Mouse (Mus musculus) lung, adult 2 months (tissue): ENCODE measurements around the gene Myl3. TPM values are rescaled to one million over a fixed set of nuclear protein-coding genes. Genes with fewer than 3 reads are reported as not detected.

Experiments used
- DNase-seq: peaks from one replicate; pipeline ENCODE4 v3.0.0; 2022
- H3K4me1 ChIP-seq: fragments of 200-500 bp; 2 replicates; pipeline ENCODE4 v1.6.1; 2011; ENCODE audit warnings: low read length; ENCODE audit not compliant: control insufficient read depth, insufficient read depth
- H3K4me3 ChIP-seq: fragments of 200-500 bp; replicated peaks from 2 replicates; pipeline ENCODE3; 2011; ENCODE audit warnings: low read depth, mild to moderate bottlenecking, control low read depth, low read length; ENCODE audit errors: extremely low read depth
- CTCF ChIP-seq: fragments of 200-500 bp; IDR thresholded peaks from 2 replicates; pipeline ENCODE4 v1.5.1; 2011; ENCODE audit warnings: mild to moderate bottlenecking, low read length, control low read depth; ENCODE audit not compliant: insufficient read depth
- POLR2A ChIP-seq: fragments of 200-500 bp; IDR thresholded peaks from 2 replicates; pipeline ENCODE4 v1.6.1; 2011; ENCODE audit warnings: low read depth, mild to moderate bottlenecking, control low read depth, low read length, borderline replicate concordance; ENCODE audit errors: extremely low read depth
- WGBS: fragments of 180-500 bp; shearing (Covaris S2); methylation state at CpG from one replicate; pipeline ENCODE4 v1.1.7; 2018; 5-methylcytosine and 5-hydroxymethylcytosine counted together
- polyA plus RNA-seq: library from polyadenylated mRNA; depleted of rRNA; stranded (reverse); fragments of >200 nt; gene quantifications from 2 replicates; pipeline ENCODE4 v1.2.3, GENCODE M21; 2012

Myl3 gene
- polyA plus RNA-seq, 1 experiment, result 214 TPM

DNA sequence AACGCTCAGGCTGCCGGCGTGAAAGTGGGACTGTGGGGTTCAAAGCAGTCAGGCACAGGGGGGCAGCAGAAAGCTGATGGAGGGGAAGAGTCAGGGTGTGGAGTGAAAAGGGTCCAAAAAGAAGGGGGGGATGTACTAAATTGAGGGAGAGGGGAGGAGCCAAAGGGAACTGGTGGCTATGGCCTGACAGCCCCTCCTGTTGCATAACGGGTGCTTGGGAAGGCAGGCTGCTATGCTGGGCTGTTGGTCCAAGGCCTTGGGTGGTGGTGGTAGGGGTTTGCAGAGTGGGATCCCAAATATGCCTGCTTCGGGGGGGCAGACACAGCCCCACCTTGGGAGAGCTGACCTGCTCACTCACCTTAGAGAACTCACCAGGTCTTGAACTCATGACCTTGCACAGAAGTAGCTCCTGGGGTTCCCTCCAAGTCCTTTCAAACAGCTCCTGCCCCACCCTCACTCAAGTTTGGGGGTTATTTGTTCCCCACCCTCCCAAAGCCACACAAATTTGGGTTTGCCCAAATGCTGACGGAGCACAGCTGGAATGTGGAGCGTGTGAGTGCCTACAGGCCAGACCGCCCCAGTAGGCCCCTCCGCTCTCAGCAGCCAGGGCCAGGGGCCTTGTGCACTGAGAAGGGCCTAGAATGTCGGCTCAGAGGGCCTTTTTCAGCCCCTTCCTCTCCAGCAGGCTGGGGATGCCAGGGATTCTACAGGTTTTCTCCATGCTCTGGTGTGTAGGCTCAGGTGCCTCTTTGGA is 33.8 kb downstream of the Myl3 start:
- no peak for TF ChIP-seq POLR2A
- no peak for TF ChIP-seq CTCF
- 82% methylated on average over 10 of the region's 10 CpGs for WGBS
- no peaks in the 10 kb centered on the region for H3K4me1 ChIP-seq
- no peak overlapping the region for H3K4me3 ChIP-seq
- no peak for DNase-seq

DNA sequence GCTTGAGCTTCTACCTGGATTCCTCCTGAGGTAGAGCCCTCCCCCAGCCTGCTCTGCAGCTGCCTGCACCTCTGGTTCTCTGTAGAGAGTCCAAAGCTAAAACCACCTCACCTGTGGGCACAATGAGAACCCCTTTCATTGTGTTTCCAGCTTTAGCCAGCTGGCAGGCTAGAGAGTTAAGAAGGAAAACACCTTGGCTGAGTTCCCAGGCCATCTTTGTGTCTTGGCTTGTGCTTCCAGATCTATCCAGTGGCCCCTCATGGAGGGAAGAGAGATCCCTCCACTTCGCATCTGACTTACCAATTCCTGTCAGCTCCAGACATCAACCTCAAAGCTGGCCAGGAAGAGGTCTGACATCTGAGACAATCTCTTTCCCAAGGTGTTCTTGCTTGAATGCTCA is 36.4 kb downstream of the Myl3 start:
- no peak for TF ChIP-seq POLR2A
- DNase-seq, result no peak
- 80% methylated on average over 1 of the region's 1 CpGs for WGBS
- H3K4me3 ChIP-seq, result no peak overlapping the region
- H3K4me1 ChIP-seq, result no peaks in the 10 kb centered on the region

DNA sequence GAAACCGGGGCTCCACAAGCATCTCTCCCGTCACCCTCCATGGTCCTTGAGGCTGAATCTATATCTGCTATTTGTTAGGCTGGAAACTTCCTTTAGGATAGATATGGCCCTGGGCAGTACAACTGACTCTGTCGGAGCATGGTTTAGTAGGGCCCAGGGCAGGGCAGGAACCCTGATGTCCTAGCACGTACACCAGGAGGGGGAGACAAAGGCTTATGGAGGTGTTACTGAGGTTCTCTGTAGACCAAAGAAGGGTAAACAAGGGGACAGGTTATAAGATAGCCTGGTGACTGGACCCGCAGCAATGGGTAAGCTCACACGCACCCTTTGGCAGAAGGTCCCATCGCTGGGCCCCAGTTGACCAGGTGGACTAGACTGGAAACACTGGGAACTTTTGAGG is 36.9 kb downstream of the Myl3 start:
- WGBS, result 87% methylated on average over 7 of the region's 7 CpGs
- H3K4me1 ChIP-seq, result no peaks in the 10 kb centered on the region
- no peak for DNase-seq
- no peak overlapping the region for H3K4me3 ChIP-seq
- no peak for TF ChIP-seq CTCF
- TF ChIP-seq POLR2A, result no peak

DNA sequence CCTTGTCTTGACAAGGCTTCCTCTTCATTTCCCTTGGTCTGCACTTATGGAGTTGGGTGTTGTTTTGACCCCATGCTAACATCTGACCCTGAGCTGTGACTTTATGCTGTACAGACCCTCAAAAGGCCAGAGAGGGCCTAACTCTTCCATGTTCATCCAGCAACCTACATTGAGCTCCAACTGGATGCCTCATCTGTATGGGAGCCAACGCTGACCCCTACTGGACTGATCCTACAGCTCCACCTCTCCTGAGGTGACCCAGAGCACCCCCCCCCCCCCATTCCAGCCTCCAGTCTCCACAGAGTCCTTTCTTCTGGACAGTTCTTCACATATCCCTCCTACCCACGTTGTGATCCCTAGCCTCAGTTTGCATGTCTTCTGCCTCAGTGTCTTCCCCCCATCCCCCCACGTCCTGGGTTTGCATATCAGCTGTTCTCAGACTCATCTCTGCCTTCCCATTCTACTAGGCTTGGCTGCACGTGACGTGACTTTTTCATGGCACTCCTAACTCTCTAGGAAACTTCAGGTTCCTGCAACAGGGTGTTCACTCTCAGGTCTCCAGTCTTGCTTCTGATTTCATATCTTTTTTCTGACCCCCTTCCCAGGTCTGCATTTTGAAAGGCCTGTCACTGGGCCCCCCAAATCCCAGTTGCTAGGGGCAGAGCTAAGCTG is 37.7 kb downstream of the Myl3 start:
- TF ChIP-seq CTCF (no peak), POLR2A (no peak)
- Histone ChIP-seq H3K4me3 (no peak overlapping the region), H3K4me1 (no peaks in the 10 kb centered on the region)
- DNase-seq, result no peak
- 70% methylated on average over 5 of the region's 5 CpGs for WGBS

DNA sequence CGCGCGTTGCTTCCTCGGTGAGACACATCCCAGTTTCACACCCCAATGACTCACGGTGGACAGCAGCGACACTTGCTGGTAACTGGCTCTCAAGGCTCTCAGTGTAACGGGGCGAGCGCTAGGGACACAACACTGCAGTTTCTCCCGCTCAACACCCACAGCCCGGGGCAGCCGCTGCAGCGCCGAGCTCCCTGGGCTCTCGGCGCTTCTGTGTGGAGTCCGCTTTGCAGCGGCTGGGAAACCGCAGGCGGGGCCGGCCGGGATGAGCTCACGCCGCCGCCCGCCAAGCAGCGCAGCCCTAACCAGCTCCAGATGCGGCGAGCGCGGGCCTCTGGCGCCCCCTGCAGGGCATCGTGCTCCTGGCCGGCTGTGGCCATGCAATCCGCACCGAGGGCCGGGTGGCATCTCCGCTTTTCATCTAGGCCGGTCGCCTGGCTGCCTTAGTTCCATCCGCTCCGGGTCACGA is 39.6 kb downstream of the Myl3 start:
- TF ChIP-seq CTCF, result peak; percentile 67
- no peak for TF ChIP-seq POLR2A

DNA sequence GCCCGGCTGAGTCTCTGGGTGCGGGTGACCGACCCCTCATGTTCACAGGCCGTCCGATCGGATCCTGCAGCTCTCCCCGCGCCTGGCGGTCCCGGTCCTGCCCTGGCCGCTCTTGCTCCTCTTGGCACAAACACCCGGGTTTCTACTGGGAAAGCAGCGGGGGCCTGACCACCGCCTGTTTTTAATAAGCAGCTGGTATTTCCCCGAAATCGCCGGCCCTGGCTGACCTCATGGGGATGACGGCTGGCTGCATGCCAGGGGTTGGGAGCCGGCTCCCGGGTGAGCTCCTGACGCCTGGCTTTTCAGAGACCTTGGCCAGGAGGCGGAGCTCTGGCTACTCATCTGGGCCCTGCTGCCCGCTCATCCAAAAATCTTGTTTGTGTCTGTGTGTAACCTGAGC is 40.1 kb downstream of the Myl3 start:
- peak; percentile 82 for DNase-seq
- peak overlapping the region; percentile 59 for H3K4me3 ChIP-seq
- TF ChIP-seq CTCF (no peak), POLR2A (no peak)

More for the DNA sequence above, 39.6 kb downstream of the Myl3 start:
- Histone ChIP-seq H3K4me3 (peak overlapping the region; percentile 59), H3K4me1 (no peaks in the 10 kb centered on the region)
- WGBS, result under 1% methylated on average over 43 of the region's 43 CpGs
- DNase-seq, result peak; percentile 94

DNA sequence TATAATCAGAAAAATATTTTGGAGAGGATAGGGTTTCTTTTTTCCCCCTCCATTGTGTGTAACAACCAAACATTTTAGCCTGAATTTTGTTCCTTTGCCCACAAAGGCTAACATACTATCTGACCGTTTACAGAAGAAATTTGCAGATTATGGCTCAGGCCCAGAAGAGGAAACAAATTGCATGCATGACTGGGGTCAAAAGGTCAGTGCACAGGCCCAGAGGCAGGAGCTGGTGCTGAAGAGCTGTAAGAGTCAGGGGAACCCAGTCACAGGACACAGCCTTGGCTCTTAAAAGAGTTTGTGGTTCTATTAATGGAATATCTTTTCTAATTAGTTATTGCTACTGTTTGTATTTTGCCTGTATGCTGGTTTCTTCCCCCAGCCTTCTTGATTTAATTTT is 42.0 kb downstream of the Myl3 start:
- WGBS, result 45% methylated on average over 1 of the region's 1 CpGs
- DNase-seq, result no peak
- TF ChIP-seq POLR2A, result no peak
- no peak for TF ChIP-seq CTCF
- no peaks in the 10 kb centered on the region for H3K4me1 ChIP-seq
- no peak overlapping the region for H3K4me3 ChIP-seq

More for the DNA sequence above, 40.1 kb downstream of the Myl3 start:
- 2% methylated on average over 23 of the region's 23 CpGs for WGBS
- no peaks in the 10 kb centered on the region for H3K4me1 ChIP-seq

DNA sequence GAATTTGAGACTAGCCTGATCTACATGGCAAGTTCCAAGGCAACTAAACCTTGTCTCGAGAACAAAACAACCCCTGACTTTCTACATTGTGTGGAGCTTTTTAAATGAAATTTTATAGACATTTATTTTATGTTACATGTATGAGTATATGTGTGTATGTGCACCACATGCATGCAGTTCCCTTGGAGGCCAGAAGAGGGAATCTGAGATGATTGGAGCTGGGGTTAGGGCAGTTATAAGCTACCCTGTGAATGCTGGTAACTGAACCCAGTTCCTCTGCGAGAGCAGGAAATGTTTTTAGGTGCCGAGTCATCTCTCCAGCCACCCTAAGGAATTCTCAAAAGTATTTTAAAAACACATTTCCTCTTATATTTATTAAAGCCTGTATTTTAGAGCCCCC is 46.5 kb downstream of the Myl3 start:
- Histone ChIP-seq H3K4me3 (no peak overlapping the region), H3K4me1 (no peaks in the 10 kb centered on the region)
- no peak for TF ChIP-seq CTCF
- TF ChIP-seq POLR2A, result no peak
- 84% methylated on average over 3 of the region's 3 CpGs for WGBS
- no peak for DNase-seq

DNA sequence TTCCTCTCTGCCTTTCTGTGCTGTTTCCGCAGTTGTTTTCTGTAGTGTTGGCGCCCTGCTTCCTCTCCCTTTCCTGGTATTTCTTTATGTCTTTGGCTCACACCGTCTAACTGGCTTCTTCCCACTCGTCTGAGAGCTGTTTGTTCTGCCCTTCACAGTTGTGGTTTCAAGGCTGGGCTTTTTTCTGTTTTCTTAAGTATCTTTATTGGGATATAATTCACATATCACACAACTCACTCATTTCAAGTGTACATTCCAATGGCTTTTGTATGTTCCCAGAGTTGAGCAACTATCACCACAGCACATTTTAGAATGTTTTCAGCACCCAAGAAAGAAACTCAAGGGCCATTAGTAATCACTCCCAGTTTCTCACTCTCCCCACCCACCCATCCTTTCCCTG is 48.8 kb downstream of the Myl3 start:
- H3K4me3 ChIP-seq, result no peak overlapping the region
- WGBS, result 45% methylated on average over 4 of the region's 4 CpGs
- H3K4me1 ChIP-seq, result no peaks in the 10 kb centered on the region
- peak; percentile 19 for DNase-seq
- TF ChIP-seq CTCF (no peak), POLR2A (no peak)

DNA sequence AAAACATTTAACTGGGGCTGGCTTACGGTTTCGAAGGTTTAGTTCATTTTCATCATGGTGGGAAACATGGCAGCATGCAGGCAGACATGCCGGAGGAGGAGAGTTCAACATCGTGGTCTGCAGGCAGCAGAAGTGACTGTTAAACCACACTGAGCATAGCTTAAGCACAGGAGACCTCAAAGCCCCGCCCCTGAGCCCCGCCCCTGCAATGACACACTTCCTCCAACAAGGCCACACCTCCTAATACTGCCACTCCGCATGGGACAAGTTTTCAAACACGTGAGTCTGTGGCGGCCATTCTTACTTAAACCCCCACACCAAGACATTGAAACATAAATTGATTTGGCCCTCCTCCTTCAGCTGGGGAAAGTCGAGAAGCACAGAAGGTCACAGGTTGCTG is 55.4 kb downstream of the Myl3 start:
- no peak for DNase-seq
- no peak for TF ChIP-seq POLR2A
- Histone ChIP-seq H3K4me1 (no peaks in the 10 kb centered on the region), H3K4me3 (no peak overlapping the region)
- 80% methylated on average over 10 of the region's 10 CpGs for WGBS
